Mouse (Mus musculus) midbrain, embryonic 13.5 days (tissue): ENCODE results near the gene P4hb. TPM values are rescaled to one million over a fixed set of nuclear protein-coding genes. Genes with fewer than 3 reads are reported as not detected.

Experiments
- ATAC-seq: fragments of 200-750 bp; cut with Nextera tagmentation; 2 replicates; pipeline ENCODE4 v1.8.0; 2017; ENCODE audit warnings: mild to moderate bottlenecking, moderate TSS enrichment, moderate library complexity
- H3K27ac ChIP-seq: fragments of 300-500 bp; sonication (generic); 2 replicates; pipeline ENCODE4 v1.5.1; 2015; ENCODE audit warnings: inconsistent platforms, mild to moderate bottlenecking, moderate library complexity
- H3K27me3 ChIP-seq: fragments of 300-500 bp; sonication (generic); 2 replicates; pipeline ENCODE4 v1.6.1; 2015; ENCODE audit warnings: mild to moderate bottlenecking, inconsistent platforms
- H3K36me3 ChIP-seq: fragments of 300-500 bp; sonication (generic); 2 replicates; pipeline ENCODE4 v1.6.1; 2015; ENCODE audit warnings: mild to moderate bottlenecking, inconsistent platforms
- H3K4me1 ChIP-seq: fragments of 300-500 bp; sonication (generic); replicated peaks from 2 replicates; pipeline ENCODE4 v1.6.1; 2015; ENCODE audit warnings: inconsistent platforms
- H3K4me2 ChIP-seq: fragments of 300-500 bp; sonication (generic); replicated peaks from 2 replicates; pipeline ENCODE4 v1.6.1; 2015; ENCODE audit warnings: moderate library complexity, mild to moderate bottlenecking, inconsistent platforms
- H3K4me3 ChIP-seq: fragments of 300-500 bp; sonication (generic); replicated peaks from 2 replicates; pipeline ENCODE4 v1.5.1; 2015; ENCODE audit warnings: mild to moderate bottlenecking, inconsistent platforms
- H3K9ac ChIP-seq: fragments of 300-500 bp; sonication (generic); replicated peaks from 2 replicates; pipeline ENCODE4 v1.6.1; 2015; ENCODE audit warnings: mild to moderate bottlenecking, inconsistent platforms
- H3K9me3 ChIP-seq: fragments of 300-500 bp; sonication (generic); 2 replicates; pipeline ENCODE4 v1.6.1; 2016; ENCODE audit warnings: mild to moderate bottlenecking, inconsistent platforms
- WGBS: fragments of 180-500 bp; shearing (Covaris S2); methylation state at CpG from one replicate; pipeline ENCODE4 v1.1.7; 2015; 5-methylcytosine and 5-hydroxymethylcytosine counted together
- polyA plus RNA-seq: library from polyadenylated mRNA; unstranded; fragments of >200 nt; fragmentation: Nextera tagmentation; extraction: Ambion mirVana; gene quantifications from 2 replicates; pipeline ENCODE4 v1.2.1, GENCODE M21; 2015

The P4hb gene
- 279 and 297 TPM in 2 replicates for polyA plus RNA-seq

DNA sequence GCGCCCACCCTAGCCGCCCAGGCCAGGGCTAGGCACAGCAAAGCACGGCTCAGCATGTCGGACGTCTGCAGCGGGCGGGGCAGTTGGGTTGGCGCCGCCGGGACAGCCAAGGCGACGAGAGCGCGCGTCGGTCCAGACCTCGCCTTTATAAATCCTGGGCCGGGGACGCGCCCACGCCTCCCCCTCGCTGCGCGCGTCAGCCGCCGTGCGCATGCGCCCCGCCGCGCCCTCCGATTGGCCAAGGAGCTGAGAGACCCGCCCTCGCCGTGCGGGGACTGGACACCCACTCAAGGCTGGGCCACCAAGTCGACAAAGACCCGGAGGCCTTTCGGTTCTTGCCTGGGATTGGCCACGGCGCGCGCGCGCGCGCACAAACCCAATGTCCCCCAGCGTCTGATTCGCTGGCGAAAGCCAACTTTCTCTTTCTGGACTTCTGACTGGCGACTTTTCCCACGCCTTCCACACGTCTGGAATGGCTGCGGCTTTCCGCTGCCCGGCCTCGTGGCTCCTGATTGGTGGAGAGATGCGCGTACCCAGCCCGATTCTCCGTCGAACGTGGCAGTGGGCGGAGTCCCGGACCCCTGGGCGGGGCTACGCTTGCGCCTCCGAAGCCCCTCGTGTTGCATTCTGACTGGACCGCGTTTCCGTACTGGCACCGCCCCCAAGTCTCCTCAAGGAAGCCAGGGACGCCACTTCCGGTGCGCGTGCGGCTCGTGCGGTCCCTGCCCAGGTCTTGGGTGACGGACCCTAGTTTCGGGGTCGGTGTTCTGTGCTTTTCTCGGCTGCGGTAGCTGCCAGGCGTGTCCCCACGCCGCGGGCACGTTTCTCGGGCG, at the start of gene P4hb:
Gene P4hb (minus strand): TSS at position 502 of the 833 bp plus-strand sequence.
- Histone ChIP-seq H3K4me3 (peak within 1 kb of the TSS; percentile 90), H3K9me3 (no peaks in the 10 kb centered on the region), H3K4me1 (peaks cover 28% of the 10 kb centered on the region), H3K27ac (peak within 1 kb of the TSS; percentile 88), H3K9ac (peak within 1 kb of the TSS; percentile 83), H3K27me3 (no peaks in the 10 kb centered on the region), H3K36me3 (peaks cover 42% of the 10 kb centered on the region), H3K4me2 (peak within 1 kb of the TSS; percentile 91)
- peak; percentile 98 for ATAC-seq
- under 1% methylated on average over 93 of the region's 94 CpGs for WGBS

DNA sequence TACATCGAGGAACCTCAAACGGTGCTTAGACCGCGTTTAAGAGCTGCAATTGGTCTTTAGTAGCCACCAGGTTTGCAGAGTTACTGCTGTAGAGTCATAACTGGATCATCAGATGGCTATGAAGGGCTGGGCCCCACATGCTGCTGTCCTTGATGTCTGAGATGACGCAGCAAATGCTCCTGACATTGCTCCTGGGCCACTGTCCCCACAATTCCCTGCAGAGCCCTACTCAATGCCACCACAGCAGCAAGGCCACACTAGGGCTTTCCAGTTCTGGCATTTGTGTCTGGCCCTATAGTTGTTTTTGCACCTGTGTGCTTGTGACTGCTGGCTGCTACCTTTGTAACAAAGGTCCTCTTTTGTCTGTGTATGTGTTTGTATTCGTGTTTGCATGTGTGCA, 49.8 kb upstream of the P4hb start:
- H3K4me2 ChIP-seq, result no peak overlapping the region
- ATAC-seq, result no peak
- no peak overlapping the region for H3K27ac ChIP-seq
- H3K9ac ChIP-seq, result no peak overlapping the region
- H3K9me3 ChIP-seq, result no peaks in the 10 kb centered on the region
- H3K4me1 ChIP-seq, result peaks cover 21% of the 10 kb centered on the region
- 93% methylated on average over 6 of the region's 6 CpGs for WGBS
- H3K27me3 ChIP-seq, result no peaks in the 10 kb centered on the region
- H3K4me3 ChIP-seq, result 0 out of 2 replicates have a peak overlapping the region, but pooled peaks have one; percentile 99
- H3K36me3 ChIP-seq, result peaks cover 64% of the 10 kb centered on the region

DNA sequence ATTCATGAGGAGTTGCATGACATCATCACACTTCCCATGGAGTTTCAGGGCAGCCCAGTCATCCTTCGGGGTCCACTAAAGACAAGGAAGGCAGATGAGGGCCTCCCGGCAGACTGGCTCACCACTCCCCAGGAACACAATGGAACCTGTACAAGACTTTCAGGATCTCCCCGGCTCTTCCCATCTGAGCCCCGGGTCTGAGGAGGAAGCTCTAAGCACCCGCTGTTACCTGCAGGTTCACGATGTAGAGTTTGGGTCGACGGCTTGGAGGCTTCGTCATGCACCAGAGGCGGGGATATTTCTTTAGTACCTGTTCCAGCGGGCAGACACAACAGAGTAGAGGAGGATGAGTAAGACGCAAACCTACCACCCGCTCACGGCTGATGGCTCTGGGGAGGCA, 47.1 kb upstream of the P4hb start:
- ATAC-seq, result no peak
- Histone ChIP-seq H3K4me2 (no peak overlapping the region), H3K9me3 (no peaks in the 10 kb centered on the region), H3K4me3 (no peak overlapping the region), H3K27ac (no peak overlapping the region), H3K9ac (no peak overlapping the region), H3K4me1 (peaks cover 36% of the 10 kb centered on the region), H3K36me3 (peaks cover 51% of the 10 kb centered on the region), H3K27me3 (no peaks in the 10 kb centered on the region)
- 91% methylated on average over 14 of the region's 14 CpGs for WGBS

DNA sequence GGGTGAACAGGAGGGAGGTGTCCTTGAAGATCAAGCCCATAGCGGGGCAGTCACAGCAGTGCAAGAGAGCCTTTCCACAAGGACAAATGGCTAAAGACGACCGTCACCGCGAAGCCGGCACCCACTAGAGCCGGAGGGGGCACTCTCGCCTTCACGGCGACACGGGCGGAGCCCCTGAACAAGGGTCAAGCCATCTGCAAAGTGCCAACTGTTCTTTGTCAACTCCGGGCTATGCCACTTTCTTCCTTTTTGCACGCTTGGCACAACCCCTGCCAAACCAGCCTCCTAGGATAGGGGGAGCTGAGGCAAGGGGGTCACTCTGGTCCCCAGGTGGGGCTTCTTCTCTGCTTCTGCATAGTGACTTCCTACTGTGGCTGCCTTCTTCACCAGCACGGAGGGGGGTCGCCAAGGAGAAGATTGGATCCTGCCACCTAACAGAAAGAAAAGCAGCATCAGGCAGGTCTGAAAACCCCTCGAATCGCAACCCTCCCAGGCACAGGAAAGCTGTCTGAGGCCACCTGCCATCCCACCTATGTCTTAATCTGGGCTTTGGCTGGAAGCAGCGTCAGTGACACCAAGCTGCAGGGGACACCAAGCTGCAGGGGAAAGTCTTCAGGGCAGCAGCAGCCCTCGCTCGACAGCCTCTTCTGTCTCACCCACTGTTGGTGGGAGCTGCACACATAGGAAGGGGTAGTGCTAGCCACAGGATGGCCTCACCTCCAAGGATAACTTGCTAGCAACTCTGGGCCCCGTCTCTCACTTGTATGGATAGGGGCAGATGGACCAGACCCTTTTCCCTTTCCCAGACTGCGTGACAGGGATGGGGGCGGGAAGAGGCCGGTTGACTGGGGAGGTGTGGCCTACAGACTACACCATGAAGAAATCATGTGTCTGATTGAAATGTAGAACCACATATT, 45.8 kb upstream of the P4hb start:
- no peak for ATAC-seq
- H3K9ac ChIP-seq, result no peak overlapping the region
- 94% methylated on average over 25 of the region's 25 CpGs for WGBS
- H3K36me3 ChIP-seq, result peaks cover 61% of the 10 kb centered on the region
- no peaks in the 10 kb centered on the region for H3K27me3 ChIP-seq
- H3K4me3 ChIP-seq, result 0 out of 2 replicates have a peak overlapping the region, but pooled peaks have one; percentile 70
- peaks cover 33% of the 10 kb centered on the region for H3K4me1 ChIP-seq
- peak overlapping the region; percentile 79; the same call in 1 of the 2 replicates for H3K27ac ChIP-seq
- no peak overlapping the region for H3K4me2 ChIP-seq
- no peaks in the 10 kb centered on the region for H3K9me3 ChIP-seq

DNA sequence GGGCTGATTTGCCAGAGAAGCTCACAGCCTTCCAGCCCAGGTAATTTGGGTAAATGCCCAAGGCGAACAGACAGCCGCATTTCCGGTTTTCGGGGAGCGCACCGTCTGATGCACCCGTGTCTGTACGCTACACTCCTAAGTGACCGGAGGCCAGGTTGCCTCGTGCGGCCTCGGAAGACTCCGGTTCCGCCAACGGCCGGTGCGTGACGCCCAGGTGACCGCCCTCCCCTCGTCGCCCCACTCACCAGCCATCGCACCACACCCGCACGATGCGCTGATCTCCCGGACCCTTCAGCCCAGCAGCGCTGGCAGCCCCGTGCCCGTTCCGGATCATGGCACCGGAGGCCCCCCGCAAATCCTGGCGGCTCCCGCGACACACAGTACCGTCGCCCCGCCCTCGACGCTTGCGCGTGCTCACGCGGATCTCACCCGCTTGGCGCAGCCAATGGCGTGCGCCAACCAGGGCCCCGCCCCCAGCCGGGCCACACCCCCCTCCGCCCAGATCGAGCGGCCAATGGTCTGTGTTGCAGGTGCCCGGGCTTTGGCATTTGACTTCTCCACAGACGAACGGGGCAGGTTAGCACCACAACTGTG, 44.6 kb upstream of the P4hb start, which contains the start of gene Pcyt2:
Gene Pcyt2 (minus strand): TSS at position 418 of the 594 bp plus-strand sequence.
- Histone ChIP-seq H3K9me3 (no peaks in the 10 kb centered on the region), H3K4me3 (peak within 1 kb of the TSS; percentile 70), H3K9ac (peak within 1 kb of the TSS; percentile 87), H3K27me3 (no peaks in the 10 kb centered on the region), H3K27ac (peak within 1 kb of the TSS; percentile 79), H3K4me2 (peak within 1 kb of the TSS; percentile 71), H3K36me3 (peaks cover 66% of the 10 kb centered on the region), H3K4me1 (peaks cover 26% of the 10 kb centered on the region)
- under 1% methylated on average over 56 of the region's 56 CpGs for WGBS
- ATAC-seq, result peak; percentile 93

DNA sequence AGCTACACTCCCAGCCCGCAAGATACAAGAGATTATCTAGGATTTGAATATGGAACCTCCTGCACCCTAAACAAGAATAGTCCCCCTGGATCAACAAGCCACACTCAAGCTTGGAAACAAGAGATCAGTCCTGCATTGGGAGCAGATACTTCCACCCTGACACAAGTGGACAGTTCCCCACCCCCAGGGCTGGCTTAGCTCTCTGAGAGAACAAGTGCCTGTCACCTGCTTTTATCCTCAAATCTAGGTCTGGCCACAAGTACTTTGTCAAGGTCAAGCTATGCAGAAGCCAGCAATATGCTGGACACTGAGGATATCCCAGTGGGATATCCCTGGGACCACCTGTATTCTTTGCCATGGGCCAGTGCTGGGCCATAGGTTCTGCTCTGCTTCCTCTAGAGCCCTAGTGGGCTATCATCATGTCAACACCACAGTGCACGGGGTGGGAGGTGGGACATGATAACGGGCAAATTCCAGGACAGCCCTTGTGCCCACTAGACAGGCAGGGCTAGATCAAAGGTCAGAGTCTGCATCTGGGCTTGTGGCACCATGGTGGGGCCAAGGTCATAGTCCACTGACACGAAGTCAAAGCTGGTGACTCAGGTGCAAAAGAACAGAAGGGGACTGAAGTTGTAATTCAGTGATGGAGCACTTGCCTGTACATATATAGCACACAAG, 43.7 kb upstream of the P4hb start:
- Histone ChIP-seq H3K9me3 (no peaks in the 10 kb centered on the region), H3K27me3 (no peaks in the 10 kb centered on the region), H3K36me3 (peaks cover 71% of the 10 kb centered on the region), H3K9ac (peak overlapping the region; percentile 87), H3K4me2 (peak overlapping the region; percentile 71), H3K4me1 (peaks cover 26% of the 10 kb centered on the region), H3K4me3 (peak overlapping the region; percentile 70), H3K27ac (peak overlapping the region; percentile 79; the same call in 1 of the 2 replicates)
- ATAC-seq, result no peak
- 44% methylated on average over 4 of the region's 4 CpGs for WGBS

DNA sequence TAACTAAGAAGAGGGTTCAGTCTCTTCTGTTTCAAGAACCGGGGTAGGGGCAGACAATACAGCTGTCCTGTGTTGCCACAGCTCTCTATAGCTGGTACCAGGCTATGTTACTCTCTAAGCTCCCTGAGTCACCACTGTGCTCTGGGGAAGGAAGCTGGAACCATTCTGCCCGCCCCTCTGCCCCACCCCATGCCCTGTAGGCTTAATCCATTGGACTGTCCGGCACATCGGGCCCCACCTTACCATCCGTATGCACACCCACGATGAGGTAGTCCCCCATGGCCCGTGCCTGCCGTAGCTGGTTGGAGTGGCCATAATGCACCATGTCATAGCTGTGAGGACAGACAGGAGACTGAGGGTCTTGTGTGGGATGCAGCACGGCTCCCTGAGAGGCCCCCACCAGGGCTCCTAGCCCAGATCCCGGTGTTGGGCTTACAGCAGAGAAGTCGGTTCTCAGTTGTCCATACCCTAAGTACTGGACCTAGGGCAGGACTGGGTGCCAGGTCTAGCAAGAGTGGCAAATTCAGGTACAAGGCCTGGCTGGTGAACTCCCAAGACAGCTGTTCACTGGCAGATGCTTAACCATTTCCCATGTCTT, 42.7 kb upstream of the P4hb start:
- Histone ChIP-seq H3K27ac (no peak overlapping the region), H3K4me3 (no peak overlapping the region), H3K27me3 (no peaks in the 10 kb centered on the region), H3K4me1 (peaks cover 26% of the 10 kb centered on the region), H3K4me2 (0 out of 2 replicates have a peak overlapping the region, but pooled peaks have one; percentile 71), H3K9me3 (no peaks in the 10 kb centered on the region), H3K36me3 (peaks cover 72% of the 10 kb centered on the region), H3K9ac (no peak overlapping the region; the same call in 1 of the 2 replicates)
- 90% methylated on average over 11 of the region's 11 CpGs for WGBS
- no peak for ATAC-seq

DNA sequence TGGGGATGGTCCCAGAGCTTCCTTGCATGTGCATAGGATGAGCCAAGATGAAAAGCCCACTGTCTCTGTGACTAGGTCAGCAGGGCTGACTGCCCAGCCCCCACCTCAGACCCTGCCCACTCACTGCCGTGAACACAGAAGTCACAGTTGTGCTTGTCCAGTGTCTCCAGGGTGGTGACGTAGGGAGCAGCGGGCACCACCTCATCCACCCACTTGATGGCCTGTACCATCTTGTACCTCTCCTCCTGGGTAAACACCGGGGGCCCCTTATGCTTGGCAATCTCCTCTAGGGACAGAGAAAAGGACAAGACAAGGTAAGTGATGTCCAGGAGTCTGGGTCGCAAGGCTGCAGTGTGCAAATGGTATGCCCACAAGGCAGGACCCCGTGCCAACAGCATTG, 42.1 kb upstream of the P4hb start:
- H3K4me1 ChIP-seq, result peaks cover 26% of the 10 kb centered on the region
- 91% methylated on average over 6 of the region's 6 CpGs for WGBS
- H3K4me2 ChIP-seq, result no peak overlapping the region
- no peak overlapping the region for H3K27ac ChIP-seq
- ATAC-seq, result no peak
- no peak overlapping the region for H3K9ac ChIP-seq
- H3K4me3 ChIP-seq, result no peak overlapping the region
- no peaks in the 10 kb centered on the region for H3K9me3 ChIP-seq
- H3K36me3 ChIP-seq, result peaks cover 72% of the 10 kb centered on the region
- no peaks in the 10 kb centered on the region for H3K27me3 ChIP-seq

DNA sequence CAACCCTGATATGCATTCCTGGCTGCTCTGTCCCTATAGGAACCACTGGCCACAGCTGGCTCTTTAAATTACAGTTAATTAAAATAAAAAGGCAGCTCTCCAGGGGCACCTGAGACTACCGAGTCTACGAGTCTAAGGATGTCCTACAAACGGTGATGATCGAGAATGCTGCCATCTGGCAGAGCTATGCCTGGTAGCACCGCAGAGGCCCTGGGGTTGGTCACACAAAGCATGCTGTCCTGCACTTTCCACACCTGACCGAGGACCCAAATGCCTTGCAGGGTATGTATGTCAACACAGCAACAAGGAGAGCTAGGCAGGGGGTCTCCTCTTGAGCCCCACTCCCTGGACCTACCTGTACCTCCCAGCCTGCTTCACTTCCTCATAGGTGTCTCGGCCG, 40.9 kb upstream of the P4hb start:
- Histone ChIP-seq H3K27ac (no peak overlapping the region), H3K9me3 (no peaks in the 10 kb centered on the region), H3K4me2 (no peak overlapping the region), H3K9ac (no peak overlapping the region), H3K27me3 (peaks cover 8% of the 10 kb centered on the region; the same call in 1 of the 2 replicates), H3K4me3 (no peak overlapping the region), H3K4me1 (peaks cover 30% of the 10 kb centered on the region), H3K36me3 (peaks cover 71% of the 10 kb centered on the region)
- no peak for ATAC-seq
- 84% methylated on average over 8 of the region's 8 CpGs for WGBS

DNA sequence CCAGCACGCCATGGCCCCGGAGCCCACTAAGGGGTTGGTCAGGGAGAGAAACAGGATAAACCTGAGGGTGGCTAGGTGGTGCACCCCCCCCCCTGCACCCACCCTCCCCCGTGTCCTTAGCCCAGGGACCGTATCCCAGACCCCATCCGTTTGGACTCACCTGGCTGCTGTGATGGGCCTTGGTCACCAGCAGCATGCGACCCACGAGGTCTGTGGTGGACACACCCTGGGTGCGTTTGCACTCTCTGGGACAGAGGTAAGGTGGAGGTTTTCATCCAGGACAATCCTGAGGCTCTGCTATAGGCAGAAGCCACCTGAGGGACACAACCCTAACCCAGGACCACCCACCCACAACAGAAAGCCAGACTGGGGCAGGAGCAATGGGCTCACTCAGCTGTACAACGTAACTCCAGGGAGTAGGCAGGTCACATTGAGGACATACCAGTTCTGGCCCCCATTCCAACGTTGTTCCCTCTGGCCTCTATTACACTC, 40.5 kb upstream of the P4hb start:
- peaks cover 66% of the 10 kb centered on the region for H3K36me3 ChIP-seq
- no peaks in the 10 kb centered on the region for H3K9me3 ChIP-seq
- peaks cover 35% of the 10 kb centered on the region for H3K4me1 ChIP-seq
- H3K4me3 ChIP-seq, result no peak overlapping the region
- H3K9ac ChIP-seq, result no peak overlapping the region
- peaks cover 12% of the 10 kb centered on the region; the same call in 1 of the 2 replicates for H3K27me3 ChIP-seq
- 89% methylated on average over 10 of the region's 10 CpGs for WGBS
- H3K4me2 ChIP-seq, result no peak overlapping the region
- ATAC-seq, result no peak
- no peak overlapping the region for H3K27ac ChIP-seq
